Mouse (Mus musculus): Measurements from ENCODE around the gene Zdhhc4. TPM values are rescaled to one million over a fixed set of nuclear protein-coding genes. Genes with fewer than 3 reads are reported as not detected.

Zdhhc4 gene
- polyA plus RNA-seq, 1 experiment from 2014 or later = 77.3 TPM

DNA sequence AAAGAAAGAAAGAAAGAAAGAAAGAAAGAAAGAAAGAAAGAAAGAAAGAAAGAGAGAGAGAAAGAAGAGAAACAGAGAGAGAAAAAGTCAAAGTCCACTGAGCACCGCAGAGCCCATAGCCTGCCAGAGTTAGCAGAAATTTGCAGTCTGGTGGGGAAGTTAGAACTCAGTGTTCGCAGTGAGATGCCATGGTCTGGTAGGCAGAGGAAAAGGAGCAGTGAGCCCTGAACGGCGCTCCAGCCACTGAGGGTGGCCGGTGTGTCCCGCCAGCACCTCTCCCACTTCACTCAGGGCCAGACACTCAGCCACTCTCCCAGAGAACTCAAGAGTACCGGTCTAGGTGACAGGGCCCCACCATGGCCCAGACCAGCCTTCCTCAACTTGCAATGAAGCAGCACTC lies 24.8 kb downstream of the Zdhhc4 start:
- WGBS = 94% methylated on average over 7 of the region's 7 CpGs
- ATAC-seq (replicated peaks; ENCODE audit: insufficient number of reproducible peaks, low FRiP score, low TSS enrichment, low read depth) (no peak; the same call in 1 of the 2 replicates), DNase-seq (ENCODE audit: low spot score) (no peak)
- Histone ChIP-seq H3K9ac (replicated peaks; ENCODE audit: low read length) (no peak overlapping the region), H3K4me1 (ENCODE audit: control insufficient read depth, insufficient read depth, low read length) (no peaks in the 10 kb centered on the region), H3K27me3 (ENCODE audit: control insufficient read depth, insufficient read depth, low read length) (no peaks in the 10 kb centered on the region), H3K27ac (replicated peaks; ENCODE audit: low read depth, low read length) (no peak overlapping the region), H3K9me3 (replicated peaks; ENCODE audit: control insufficient read depth, low read length) (no peaks in the 10 kb centered on the region), H3K4me2 (ENCODE audit: low read depth, low read length) (no peak overlapping the region), H3K4me3 (ENCODE audit: low read depth, low read length) (no peak overlapping the region), H3K36me3 (replicated peaks; ENCODE audit: control insufficient read depth, insufficient read depth, low read depth, low read length) (peaks cover 16% of the 10 kb centered on the region)

DNA sequence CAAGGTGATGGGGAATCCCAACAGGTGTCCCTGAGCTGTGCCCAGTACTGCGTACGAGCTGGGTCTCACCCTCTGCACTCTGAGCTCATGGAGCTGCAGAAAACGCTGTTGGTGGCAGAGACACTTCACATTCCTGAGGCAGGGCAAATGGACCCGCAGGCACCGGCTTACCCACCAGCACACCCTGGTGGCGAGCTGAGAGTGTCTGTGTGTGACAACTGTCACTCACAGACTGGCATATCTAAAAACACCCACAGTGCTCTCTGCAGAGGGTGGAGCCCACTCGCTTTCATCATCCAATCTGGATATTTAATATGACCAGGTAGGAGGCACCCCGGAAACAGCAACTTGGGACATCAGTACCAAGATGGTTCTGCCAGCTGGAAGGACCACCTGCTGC lies 27.8 kb downstream of the Zdhhc4 start:
- WGBS = 81% methylated on average over 8 of the region's 8 CpGs
- H3K27me3 ChIP-seq (ENCODE audit: control insufficient read depth, insufficient read depth, low read length) = no peaks in the 10 kb centered on the region
- H3K4me2 ChIP-seq (ENCODE audit: low read depth, low read length) = no peak overlapping the region
- no peaks in the 10 kb centered on the region for H3K4me1 ChIP-seq (ENCODE audit: control insufficient read depth, insufficient read depth, low read length)
- peaks cover 13% of the 10 kb centered on the region for H3K36me3 ChIP-seq (replicated peaks; ENCODE audit: control insufficient read depth, insufficient read depth, low read depth, low read length)
- DNase-seq (ENCODE audit: low spot score) = no peak
- H3K27ac ChIP-seq (replicated peaks; ENCODE audit: low read depth, low read length) = no peak overlapping the region
- H3K9ac ChIP-seq (replicated peaks; ENCODE audit: low read length) = no peak overlapping the region
- H3K9me3 ChIP-seq (replicated peaks; ENCODE audit: control insufficient read depth, low read length) = no peaks in the 10 kb centered on the region
- ATAC-seq (replicated peaks; ENCODE audit: insufficient number of reproducible peaks, low FRiP score, low TSS enrichment, low read depth) = no peak
- H3K4me3 ChIP-seq (ENCODE audit: low read depth, low read length) = no peak overlapping the region

DNA sequence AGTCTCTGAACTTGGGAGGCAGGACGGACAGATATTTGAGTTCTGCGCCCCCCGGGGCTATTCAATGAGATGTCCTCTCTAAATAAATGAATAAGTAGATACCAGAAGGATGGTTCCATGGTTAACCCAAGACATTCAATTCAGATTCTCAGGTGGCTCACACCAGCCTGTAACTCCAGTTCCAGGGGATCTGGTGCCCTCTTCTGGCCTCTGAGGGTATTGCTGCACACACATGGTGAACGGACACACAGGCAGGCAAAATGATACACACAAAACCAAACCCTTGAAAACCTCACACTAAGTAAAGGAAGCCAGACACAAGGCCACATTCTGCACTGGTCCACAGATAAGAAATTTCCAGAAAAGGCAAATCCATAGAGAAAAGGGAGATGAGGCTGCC lies 29.4 kb downstream of the Zdhhc4 start:
- no peak overlapping the region for H3K4me2 ChIP-seq (ENCODE audit: low read depth, low read length)
- no peak overlapping the region for H3K9ac ChIP-seq (replicated peaks; ENCODE audit: low read length)
- H3K27ac ChIP-seq (replicated peaks; ENCODE audit: low read depth, low read length) = no peak overlapping the region
- DNase-seq (ENCODE audit: low spot score) (peak; percentile 66), ATAC-seq (replicated peaks; ENCODE audit: insufficient number of reproducible peaks, low FRiP score, low TSS enrichment, low read depth) (no peak)
- no peaks in the 10 kb centered on the region for H3K4me1 ChIP-seq (ENCODE audit: control insufficient read depth, insufficient read depth, low read length)
- 92% methylated on average over 4 of the region's 4 CpGs for WGBS
- H3K4me3 ChIP-seq (ENCODE audit: low read depth, low read length) = no peak overlapping the region
- H3K27me3 ChIP-seq (ENCODE audit: control insufficient read depth, insufficient read depth, low read length) = no peaks in the 10 kb centered on the region
- no peaks in the 10 kb centered on the region for H3K9me3 ChIP-seq (replicated peaks; ENCODE audit: control insufficient read depth, low read length)
- peaks cover 10% of the 10 kb centered on the region for H3K36me3 ChIP-seq (replicated peaks; ENCODE audit: control insufficient read depth, insufficient read depth, low read depth, low read length)

DNA sequence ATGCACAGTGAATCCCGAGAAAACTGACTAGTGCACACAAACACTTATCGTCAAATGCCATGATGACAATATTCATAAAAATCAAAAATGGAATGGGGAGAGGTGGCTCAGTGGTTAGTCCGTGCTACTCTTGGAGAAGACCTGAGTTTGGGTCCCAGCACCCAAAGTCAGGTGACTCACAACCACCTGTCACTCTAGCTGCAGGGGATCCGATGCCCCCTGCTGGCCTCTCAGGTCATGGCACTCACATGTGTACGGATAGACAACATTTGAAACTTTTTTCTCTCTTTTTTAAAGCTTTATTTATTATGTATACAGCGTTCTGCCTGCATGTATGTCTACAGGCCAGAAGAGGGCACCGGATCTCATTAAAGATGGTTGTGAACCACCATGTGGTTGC lies 30.7 kb downstream of the Zdhhc4 start:
- Histone ChIP-seq H3K27ac (replicated peaks; ENCODE audit: low read depth, low read length) (no peak overlapping the region), H3K9ac (replicated peaks; ENCODE audit: low read length) (no peak overlapping the region), H3K4me2 (ENCODE audit: low read depth, low read length) (no peak overlapping the region), H3K4me3 (ENCODE audit: low read depth, low read length) (no peak overlapping the region), H3K4me1 (ENCODE audit: control insufficient read depth, insufficient read depth, low read length) (no peaks in the 10 kb centered on the region), H3K27me3 (ENCODE audit: control insufficient read depth, insufficient read depth, low read length) (peaks cover 12% of the 10 kb centered on the region), H3K36me3 (replicated peaks; ENCODE audit: control insufficient read depth, insufficient read depth, low read depth, low read length) (peaks cover 10% of the 10 kb centered on the region), H3K9me3 (replicated peaks; ENCODE audit: control insufficient read depth, low read length) (no peaks in the 10 kb centered on the region)
- WGBS = 94% methylated on average over 7 of the region's 7 CpGs
- no peak for ATAC-seq (replicated peaks; ENCODE audit: insufficient number of reproducible peaks, low FRiP score, low TSS enrichment, low read depth)
- no peak for DNase-seq (ENCODE audit: low spot score)

DNA sequence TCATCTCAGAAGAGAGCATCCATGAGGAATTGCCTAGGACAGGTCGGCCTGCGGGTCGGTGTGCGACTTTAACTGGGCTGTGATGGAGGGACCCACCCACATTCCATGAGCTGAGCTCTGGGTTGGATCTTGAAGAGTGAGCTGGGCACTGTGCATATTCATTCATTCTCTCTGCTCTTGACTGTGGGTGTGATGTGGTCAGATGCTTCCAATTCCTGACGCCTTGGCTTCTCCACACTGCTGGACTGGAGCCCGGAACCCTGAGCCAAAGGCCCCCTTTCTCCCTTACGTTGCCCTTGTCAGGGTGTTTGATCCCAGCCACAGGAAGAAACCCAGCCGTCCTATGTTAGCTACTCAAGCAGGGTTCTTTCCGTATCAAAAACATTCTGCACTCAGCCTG lies 31.1 kb downstream of the Zdhhc4 start:
- ATAC-seq (replicated peaks; ENCODE audit: insufficient number of reproducible peaks, low FRiP score, low TSS enrichment, low read depth) (no peak), DNase-seq (ENCODE audit: low spot score) (no peak)
- WGBS = 93% methylated on average over 9 of the region's 9 CpGs
- H3K9ac ChIP-seq (replicated peaks; ENCODE audit: low read length) = no peak overlapping the region
- H3K9me3 ChIP-seq (replicated peaks; ENCODE audit: control insufficient read depth, low read length) = no peaks in the 10 kb centered on the region
- H3K27ac ChIP-seq (replicated peaks; ENCODE audit: low read depth, low read length) = no peak overlapping the region
- peaks cover 10% of the 10 kb centered on the region for H3K36me3 ChIP-seq (replicated peaks; ENCODE audit: control insufficient read depth, insufficient read depth, low read depth, low read length)
- no peak overlapping the region for H3K4me3 ChIP-seq (ENCODE audit: low read depth, low read length)
- no peaks in the 10 kb centered on the region for H3K4me1 ChIP-seq (ENCODE audit: control insufficient read depth, insufficient read depth, low read length)
- H3K27me3 ChIP-seq (ENCODE audit: control insufficient read depth, insufficient read depth, low read length) = peaks cover 16% of the 10 kb centered on the region
- no peak overlapping the region for H3K4me2 ChIP-seq (ENCODE audit: low read depth, low read length)

DNA sequence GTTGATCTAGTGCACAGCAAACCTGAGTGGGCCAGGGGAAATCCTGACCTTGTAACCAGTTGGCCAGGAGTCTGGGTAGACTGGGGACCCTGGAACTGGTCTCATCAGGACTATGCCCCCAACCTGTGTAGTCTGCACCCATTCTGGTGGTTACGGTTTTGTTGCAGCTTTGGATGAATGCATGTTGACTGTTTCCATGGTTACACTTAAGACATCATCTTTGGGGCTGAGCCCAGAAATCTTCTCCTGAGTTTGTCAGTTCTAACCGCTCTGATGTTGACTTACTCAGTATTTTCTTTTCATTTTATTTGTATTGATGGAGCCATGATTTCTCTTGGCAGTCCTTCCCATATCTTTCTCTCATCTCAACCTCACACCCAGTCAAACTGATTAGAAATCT lies 33.7 kb downstream of the Zdhhc4 start:
- Histone ChIP-seq H3K27ac (replicated peaks; ENCODE audit: low read depth, low read length) (no peak overlapping the region), H3K36me3 (replicated peaks; ENCODE audit: control insufficient read depth, insufficient read depth, low read depth, low read length) (peaks cover 6% of the 10 kb centered on the region), H3K9me3 (replicated peaks; ENCODE audit: control insufficient read depth, low read length) (no peaks in the 10 kb centered on the region), H3K4me1 (ENCODE audit: control insufficient read depth, insufficient read depth, low read length) (peaks cover 2% of the 10 kb centered on the region; the same call in 1 of the 2 replicates), H3K27me3 (ENCODE audit: control insufficient read depth, insufficient read depth, low read length) (peaks cover 39% of the 10 kb centered on the region), H3K4me2 (ENCODE audit: low read depth, low read length) (no peak overlapping the region), H3K4me3 (ENCODE audit: low read depth, low read length) (no peak overlapping the region), H3K9ac (replicated peaks; ENCODE audit: low read length) (no peak overlapping the region)
- DNase-seq (ENCODE audit: low spot score) = no peak
- 82% methylated on average over 2 of the region's 2 CpGs for WGBS
- no peak for ATAC-seq (replicated peaks; ENCODE audit: insufficient number of reproducible peaks, low FRiP score, low TSS enrichment, low read depth)

DNA sequence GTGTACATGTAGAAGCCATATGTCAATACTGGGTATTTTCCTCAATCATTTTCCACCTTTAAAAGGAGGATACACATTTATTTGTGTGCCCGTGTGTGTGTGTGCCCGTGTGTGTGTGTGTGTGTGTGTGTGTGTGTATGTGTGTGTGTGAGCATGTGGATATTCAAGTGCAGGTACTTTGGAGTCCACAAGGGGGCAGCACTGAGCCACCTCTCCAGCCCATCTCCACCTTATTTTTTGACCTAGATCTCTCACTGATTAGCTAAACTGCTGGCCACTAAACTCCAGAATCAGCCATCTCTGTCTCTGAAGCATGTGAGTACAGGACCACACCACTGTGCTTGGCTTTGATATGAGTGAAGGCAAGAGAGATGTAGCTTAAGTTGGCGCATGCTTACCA lies 34.2 kb downstream of the Zdhhc4 start:
- DNase-seq (ENCODE audit: low spot score) (no peak), ATAC-seq (replicated peaks; ENCODE audit: insufficient number of reproducible peaks, low FRiP score, low TSS enrichment, low read depth) (no peak)
- Histone ChIP-seq H3K36me3 (replicated peaks; ENCODE audit: control insufficient read depth, insufficient read depth, low read depth, low read length) (peaks cover 6% of the 10 kb centered on the region), H3K27me3 (ENCODE audit: control insufficient read depth, insufficient read depth, low read length) (peaks cover 39% of the 10 kb centered on the region), H3K9me3 (replicated peaks; ENCODE audit: control insufficient read depth, low read length) (no peaks in the 10 kb centered on the region), H3K4me2 (ENCODE audit: low read depth, low read length) (no peak overlapping the region), H3K4me3 (ENCODE audit: low read depth, low read length) (no peak overlapping the region), H3K27ac (replicated peaks; ENCODE audit: low read depth, low read length) (no peak overlapping the region), H3K4me1 (ENCODE audit: control insufficient read depth, insufficient read depth, low read length) (peaks cover 2% of the 10 kb centered on the region; the same call in 1 of the 2 replicates), H3K9ac (replicated peaks; ENCODE audit: low read length) (no peak overlapping the region)
- 94% methylated on average over 3 of the region's 3 CpGs for WGBS

DNA sequence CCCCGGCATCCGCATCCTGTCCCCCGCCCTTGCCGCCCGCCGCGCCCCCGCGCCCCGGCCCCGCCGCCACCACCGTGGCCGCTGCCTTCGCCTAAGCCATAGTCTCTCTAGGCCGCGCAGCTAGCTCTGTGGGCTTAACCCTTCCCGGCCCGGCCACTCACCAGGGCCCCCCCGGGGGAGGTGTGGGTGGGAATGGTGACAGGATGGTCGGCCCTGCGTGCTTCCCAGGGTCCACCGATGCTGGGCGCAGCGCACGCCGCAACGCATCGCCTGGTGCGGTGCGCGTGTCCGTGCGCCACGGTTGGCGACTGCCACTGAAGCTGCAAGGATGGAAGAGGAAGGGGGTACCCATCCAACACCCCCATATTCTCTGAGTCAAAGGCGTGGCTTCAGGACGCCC lies 35.7 kb downstream of the Zdhhc4 start, which contains the start of gene Zfp853:
Gene Zfp853 (minus strand): TSS at position 220 of the 400 bp plus-strand sequence.
- Histone ChIP-seq H3K4me1 (ENCODE audit: control insufficient read depth, insufficient read depth, low read length) (peaks cover 2% of the 10 kb centered on the region; the same call in 1 of the 2 replicates), H3K9ac (replicated peaks; ENCODE audit: low read length) (peak within 1 kb of the TSS; percentile 57), H3K27ac (replicated peaks; ENCODE audit: low read depth, low read length) (no peak within 1 kb of the TSS), H3K9me3 (replicated peaks; ENCODE audit: control insufficient read depth, low read length) (no peaks in the 10 kb centered on the region), H3K36me3 (replicated peaks; ENCODE audit: control insufficient read depth, insufficient read depth, low read depth, low read length) (no peaks in the 10 kb centered on the region), H3K4me3 (ENCODE audit: low read depth, low read length) (peak within 1 kb of the TSS; percentile 42), H3K27me3 (ENCODE audit: control insufficient read depth, insufficient read depth, low read length) (peaks cover 49% of the 10 kb centered on the region), H3K4me2 (ENCODE audit: low read depth, low read length) (peak within 1 kb of the TSS; percentile 91)
- DNase-seq (ENCODE audit: low spot score) = no peak
- ATAC-seq (replicated peaks; ENCODE audit: insufficient number of reproducible peaks, low FRiP score, low TSS enrichment, low read depth) = no peak
- WGBS = 2% methylated on average over 35 of the region's 38 CpGs
